Mouse (Mus musculus): Measurements from ENCODE around the gene Mpv17. TPM values are rescaled to one million over a fixed set of nuclear protein-coding genes. Genes with fewer than 3 reads are reported as not detected.

Gene Mpv17
- polyA plus RNA-seq, 1 experiment from 2014 or later = 58.8 TPM

GRCm38 (mm10) chr5:31195671-31196070 lies 41.6 kb upstream of the Mpv17 start:
- Histone ChIP-seq H3K4me1 (peaks cover 18% of the 10 kb centered on the region), H3K9ac (no peak overlapping the region), H3K36me3 (peaks cover 62% of the 10 kb centered on the region), H3K27me3 (replicated peaks) (no peaks in the 10 kb centered on the region), H3K4me2 (no peak overlapping the region), H3K27ac (no peak overlapping the region), H3K4me3 (replicated peaks) (no peak overlapping the region), H3K9me3 (no peaks in the 10 kb centered on the region)
- WGBS = 88% methylated on average over 4 of the region's 4 CpGs
- ATAC-seq (ENCODE audit: insufficient read depth, low FRiP score, low read depth) = no peak

GRCm38 (mm10) chr5:31194486-31195485 lies 40.7 kb upstream of the Mpv17 start:
- Histone ChIP-seq H3K9ac (peak overlapping the region; percentile 98; the same call in 1 of the 2 replicates), H3K36me3 (peaks cover 61% of the 10 kb centered on the region), H3K27me3 (replicated peaks) (no peaks in the 10 kb centered on the region), H3K27ac (no peak overlapping the region), H3K4me1 (peaks cover 18% of the 10 kb centered on the region), H3K9me3 (no peaks in the 10 kb centered on the region), H3K4me2 (peak overlapping the region; percentile 77), H3K4me3 (replicated peaks) (peak overlapping the region; percentile 91; the same call in 1 of the 2 replicates)
- 87% methylated on average over 16 of the region's 16 CpGs for WGBS
- no peak for ATAC-seq (ENCODE audit: insufficient read depth, low FRiP score, low read depth)

- H3K4me1 ChIP-seq = peaks cover 18% of the 10 kb centered on the region
- no peaks in the 10 kb centered on the region for H3K27me3 ChIP-seq (replicated peaks)
- H3K4me3 ChIP-seq (replicated peaks) = peak overlapping the region; percentile 91
- H3K27ac ChIP-seq = peak overlapping the region; percentile 86
- peak overlapping the region; percentile 77 for H3K4me2 ChIP-seq
- WGBS = 10% methylated on average over 25 of the region's 25 CpGs
- no peak for ATAC-seq (ENCODE audit: insufficient read depth, low FRiP score, low read depth)
- H3K9ac ChIP-seq = peak overlapping the region; percentile 98
- H3K9me3 ChIP-seq = no peaks in the 10 kb centered on the region
- H3K36me3 ChIP-seq = peaks cover 57% of the 10 kb centered on the region
Observed at GRCm38 (mm10) chr5:31193631-31194281, 39.7 kb upstream of the Mpv17 start.

- under 1% methylated on average over 48 of the region's 48 CpGs for WGBS
Observed at GRCm38 (mm10) chr5:31192939-31193630, 39.0 kb upstream of the Mpv17 start, which contains the start of the genes Snx17 and Eif2b4. Gene Snx17 (plus strand): TSS chr5:31193227. Gene Eif2b4 (minus strand): TSS chr5:31193430.

GRCm38 (mm10) chr5:31192045-31192938 lies 38.2 kb upstream of the Mpv17 start:
- peak overlapping the region; percentile 76 for H3K9ac ChIP-seq
- H3K4me1 ChIP-seq = peaks cover 18% of the 10 kb centered on the region; the same call in 1 of the 2 replicates
- peak overlapping the region; percentile 91 for H3K4me3 ChIP-seq (replicated peaks)
- H3K4me2 ChIP-seq = peak overlapping the region; percentile 82
- ATAC-seq (ENCODE audit: insufficient read depth, low FRiP score, low read depth) = peak; percentile 41
- H3K36me3 ChIP-seq = peaks cover 55% of the 10 kb centered on the region
- WGBS = 11% methylated on average over 42 of the region's 42 CpGs
- no peaks in the 10 kb centered on the region for H3K27me3 ChIP-seq (replicated peaks)
- H3K9me3 ChIP-seq = no peaks in the 10 kb centered on the region
- peak overlapping the region; percentile 92 for H3K27ac ChIP-seq

More at GRCm38 (mm10) chr5:31192939-31193630, 39.0 kb upstream of the Mpv17 start, which contains the start of the genes Snx17 and Eif2b4:
- H3K27me3 ChIP-seq (replicated peaks) = no peaks in the 10 kb centered on the region
- peaks cover 18% of the 10 kb centered on the region; the same call in 1 of the 2 replicates for H3K4me1 ChIP-seq
- peak within 1 kb of the TSS; percentile 92 for H3K27ac ChIP-seq
- no peaks in the 10 kb centered on the region for H3K9me3 ChIP-seq
- peak within 1 kb of the TSS; percentile 91 for H3K4me3 ChIP-seq (replicated peaks)
- peak; percentile 97 for ATAC-seq (ENCODE audit: insufficient read depth, low FRiP score, low read depth)
- H3K36me3 ChIP-seq = peaks cover 56% of the 10 kb centered on the region
- H3K9ac ChIP-seq = peak within 1 kb of the TSS; percentile 98
- H3K4me2 ChIP-seq = peak within 1 kb of the TSS; percentile 82

- H3K4me2 ChIP-seq = no peak overlapping the region
- no peaks in the 10 kb centered on the region for H3K27me3 ChIP-seq (replicated peaks)
- H3K9ac ChIP-seq = no peak overlapping the region
- H3K4me1 ChIP-seq = peaks cover 18% of the 10 kb centered on the region; the same call in 1 of the 2 replicates
- peaks cover 40% of the 10 kb centered on the region for H3K36me3 ChIP-seq
- no peak overlapping the region for H3K27ac ChIP-seq
- ATAC-seq (ENCODE audit: insufficient read depth, low FRiP score, low read depth) = no peak
- no peaks in the 10 kb centered on the region for H3K9me3 ChIP-seq
- 87% methylated on average over 9 of the region's 9 CpGs for WGBS
- H3K4me3 ChIP-seq (replicated peaks) = no peak overlapping the region
Observed at GRCm38 (mm10) chr5:31190201-31190600, 36.1 kb upstream of the Mpv17 start.

GRCm38 (mm10) chr5:31188223-31188840 lies 34.3 kb upstream of the Mpv17 start:
- ATAC-seq (ENCODE audit: insufficient read depth, low FRiP score, low read depth) = no peak
- Histone ChIP-seq H3K4me1 (peaks cover 10% of the 10 kb centered on the region; the same call in 1 of the 2 replicates), H3K9me3 (no peaks in the 10 kb centered on the region), H3K27me3 (replicated peaks) (no peaks in the 10 kb centered on the region), H3K36me3 (peaks cover 40% of the 10 kb centered on the region), H3K27ac (no peak overlapping the region), H3K4me2 (no peak overlapping the region), H3K4me3 (replicated peaks) (no peak overlapping the region), H3K9ac (no peak overlapping the region)
- 63% methylated on average over 4 of the region's 4 CpGs for WGBS

- WGBS = 53% methylated on average over 4 of the region's 4 CpGs
- no peak overlapping the region for H3K9ac ChIP-seq
- ATAC-seq (ENCODE audit: insufficient read depth, low FRiP score, low read depth) = no peak
- H3K27me3 ChIP-seq (replicated peaks) = no peaks in the 10 kb centered on the region
- H3K27ac ChIP-seq = no peak overlapping the region
- H3K4me2 ChIP-seq = no peak overlapping the region
- no peaks in the 10 kb centered on the region for H3K9me3 ChIP-seq
- H3K4me3 ChIP-seq (replicated peaks) = no peak overlapping the region
- H3K4me1 ChIP-seq = no peaks in the 10 kb centered on the region
- H3K36me3 ChIP-seq = peaks cover 17% of the 10 kb centered on the region
Observed at GRCm38 (mm10) chr5:31183678-31184077, 29.6 kb upstream of the Mpv17 start.

- 89% methylated on average over 9 of the region's 9 CpGs for WGBS
- no peak overlapping the region for H3K9ac ChIP-seq
- no peak overlapping the region for H3K4me3 ChIP-seq (replicated peaks)
- 0 out of 2 replicates have a peak, but pooled peaks cover 5% of the 10 kb centered on the region for H3K36me3 ChIP-seq
- H3K27ac ChIP-seq = no peak overlapping the region
- no peaks in the 10 kb centered on the region for H3K4me1 ChIP-seq
- no peaks in the 10 kb centered on the region for H3K27me3 ChIP-seq (replicated peaks)
- no peaks in the 10 kb centered on the region for H3K9me3 ChIP-seq
- no peak for ATAC-seq (ENCODE audit: insufficient read depth, low FRiP score, low read depth)
- no peak overlapping the region for H3K4me2 ChIP-seq
Observed at GRCm38 (mm10) chr5:31181183-31181770, 27.2 kb upstream of the Mpv17 start.

Measured in stomach, embryonic 15.5 days (tissue).